Mouse (Mus musculus): ENCODE results near the gene Olfr461. TPM values are rescaled to one million over a fixed set of nuclear protein-coding genes. Genes with fewer than 3 reads are reported as not detected.

Olfr461 gene
- polyA plus RNA-seq, 1 experiment = not detected

- TF ChIP-seq CTCF (IDR thresholded peaks at IDR 0.05; ENCODE audit: insufficient read depth, low read depth, low read length) = no peak
- TF ChIP-seq POLR2A (IDR thresholded peaks at IDR 0.05; ENCODE audit: insufficient read depth, low read depth, low read length) = no peak
- Histone ChIP-seq H3K4me3 (ENCODE audit: insufficient read depth, low read depth, low read length) (no peak overlapping the region), H3K4me1 (ENCODE audit: control insufficient read depth, insufficient read depth, low read length) (no peaks in the 10 kb centered on the region), H3K27ac (ENCODE audit: insufficient read depth, low read depth, low read length) (no peak overlapping the region)
- WGBS = 75% methylated on average over 10 of the region's 10 CpGs
Measured at GRCm38 (mm10) chr6:40544690-40545089, 10.2 kb downstream of the Olfr461 start.

GRCm38 (mm10) chr6:40519408-40519807 is 35.4 kb downstream of the Olfr461 start, which contains the start of gene Prss37:
Gene Prss37 (minus strand): TSS chr6:40519508.
- Histone ChIP-seq H3K27ac (ENCODE audit: insufficient read depth, low read depth, low read length) (no peak within 1 kb of the TSS), H3K4me3 (ENCODE audit: insufficient read depth, low read depth, low read length) (no peak within 1 kb of the TSS), H3K4me1 (ENCODE audit: control insufficient read depth, insufficient read depth, low read length) (no peaks in the 10 kb centered on the region)
- TF ChIP-seq POLR2A (IDR thresholded peaks at IDR 0.05; ENCODE audit: insufficient read depth, low read depth, low read length) (no peak), CTCF (IDR thresholded peaks at IDR 0.05; ENCODE audit: insufficient read depth, low read depth, low read length) (no peak)
- WGBS = 81% methylated on average over 1 of the region's 1 CpGs

- 63% methylated on average over 3 of the region's 3 CpGs for WGBS
Measured at GRCm38 (mm10) chr6:40493229-40493628, 61.6 kb downstream of the Olfr461 start, which contains the start of gene Tas2r108. Gene Tas2r108 (plus strand): TSS chr6:40493529.

More at GRCm38 (mm10) chr6:40493229-40493628, 61.6 kb downstream of the Olfr461 start, which contains the start of gene Tas2r108:
- TF ChIP-seq POLR2A (IDR thresholded peaks at IDR 0.05; ENCODE audit: insufficient read depth, low read depth, low read length) (no peak), CTCF (IDR thresholded peaks at IDR 0.05; ENCODE audit: insufficient read depth, low read depth, low read length) (no peak)
- H3K4me3 ChIP-seq (ENCODE audit: insufficient read depth, low read depth, low read length) = no peak within 1 kb of the TSS
- no peak within 1 kb of the TSS for H3K27ac ChIP-seq (ENCODE audit: insufficient read depth, low read depth, low read length)
- H3K4me1 ChIP-seq (ENCODE audit: control insufficient read depth, insufficient read depth, low read length) = no peaks in the 10 kb centered on the region

Other genes with a start within 250 kb of the Olfr461 start
- 304 TPM in 1 of 2 replicates, not detected in the other for gene Agk, start 229.9 kb downstream of the Olfr461 start, polyA plus RNA-seq (2012; ENCODE audit: insufficient read depth, insufficient read length, low replicate concordance, missing spikeins)
- gene E330009J07Rik, start 118.9 kb downstream of the Olfr461 start, polyA plus RNA-seq (2012; ENCODE audit: insufficient read depth, insufficient read length, low replicate concordance, missing spikeins) = 44.9 and 190 TPM in 2 replicates
- gene Wee2, start 116.0 kb downstream of the Olfr461 start, polyA plus RNA-seq (2012; ENCODE audit: insufficient read depth, insufficient read length, low replicate concordance, missing spikeins) = not detected in 2 replicates
- gene Ssbp1, start 83.7 kb downstream of the Olfr461 start, polyA plus RNA-seq (2012; ENCODE audit: insufficient read depth, insufficient read length, low replicate concordance, missing spikeins) = not detected in 2 replicates
- gene Tas2r137, start 63.8 kb downstream of the Olfr461 start, polyA plus RNA-seq (2012; ENCODE audit: insufficient read depth, insufficient read length, low replicate concordance, missing spikeins) = not detected in 2 replicates
- not detected in 2 replicates for gene Tas2r108, start 61.5 kb downstream of the Olfr461 start, polyA plus RNA-seq (2012; ENCODE audit: insufficient read depth, insufficient read length, low replicate concordance, missing spikeins)
- gene Prss37, start 35.5 kb downstream of the Olfr461 start, polyA plus RNA-seq (2012; ENCODE audit: insufficient read depth, insufficient read length, low replicate concordance, missing spikeins) = not detected in 2 replicates
- not detected in 2 replicates for gene Olfr460, start 14.4 kb upstream of the Olfr461 start, polyA plus RNA-seq (2012; ENCODE audit: insufficient read depth, insufficient read length, low replicate concordance, missing spikeins)
- not detected in 2 replicates for gene Clec5a, start 30.8 kb upstream of the Olfr461 start, polyA plus RNA-seq (2012; ENCODE audit: insufficient read depth, insufficient read length, low replicate concordance, missing spikeins)
- not detected in 2 replicates for gene Tas2r138, start 58.3 kb upstream of the Olfr461 start, polyA plus RNA-seq (2012; ENCODE audit: insufficient read depth, insufficient read length, low replicate concordance, missing spikeins)
- gene Mgam, start 73.8 kb upstream of the Olfr461 start, polyA plus RNA-seq (2012; ENCODE audit: insufficient read depth, insufficient read length, low replicate concordance, missing spikeins) = not detected in 2 replicates